Mouse (Mus musculus) kidney, adult 2 months (tissue): ENCODE results near the gene Tigd4.

Experiments
- CTCF ChIP-seq: fragments of 200-500 bp; conservative IDR thresholded peaks from 2 replicates; pipeline ENCODE4 v1.5.1; 2011; ENCODE audit warnings: low read depth, mild to moderate bottlenecking, control low read depth, low read length, moderate library complexity, mixed read lengths; ENCODE audit not compliant: insufficient read depth, insufficient read length
- POLR2A ChIP-seq: fragments of 200-500 bp; IDR thresholded peaks from one replicate; pipeline ENCODE4 v1.6.1; 2011; ENCODE audit warnings: low read depth, low read length, control low read depth

- no peak for TF ChIP-seq POLR2A
- TF ChIP-seq CTCF, result no peak
These were observed 46.6 kb downstream of the Tigd4 start for GRCm38 (mm10) chr3:84639767-84640500.
